Mouse (Mus musculus) adrenal gland, postnatal 4 days (tissue): ENCODE measurements around the gene Itih4. TPM values are rescaled to one million over a fixed set of nuclear protein-coding genes. Genes with fewer than 3 reads are reported as not detected.

ENCODE experiments used
- DNase-seq, 2 experiments: peaks; one replicate each; pipeline ENCODE4 v3.0.0; 2021 to 2022; ENCODE audit warnings: low spot score in 2 of 2, mixed read lengths in 2 of 2
- total RNA-seq, 2 experiments: library from RNA; stranded (reverse); gene quantifications; 2 replicates each; pipeline ENCODE4 v1.2.3; 2021

Gene Itih4
- total RNA-seq, 2 experiments from 2014 or later: 4.4 to 173 TPM

GRCm38 (mm10) chr14:30878958-30879571, 7.2 kb upstream of the Itih4 start, which contains the start of gene Mustn1:
Mustn1 (plus strand) TSS chr14:30879200.
- no peak for DNase-seq

DNA sequence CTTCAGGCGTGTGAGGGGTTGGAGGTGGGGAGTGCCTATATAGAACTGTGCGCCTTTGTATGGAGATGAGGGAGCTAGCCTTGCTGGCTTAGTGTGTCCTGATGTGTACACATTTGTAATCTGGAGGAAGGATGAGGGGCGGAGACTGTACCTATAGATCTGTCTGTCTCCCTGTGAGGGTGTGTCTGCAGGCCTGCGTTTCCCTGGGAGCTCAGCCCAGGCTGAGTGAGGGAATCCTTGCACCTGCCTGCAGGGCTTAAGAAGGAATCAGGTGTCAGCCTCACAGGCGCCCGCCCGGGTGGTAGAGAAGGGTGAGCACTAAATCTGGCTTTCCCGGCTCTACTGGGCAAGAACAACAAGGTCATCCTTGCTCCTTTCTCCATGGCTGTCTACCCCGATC, 6.5 kb upstream of the Itih4 start:
- no peak for DNase-seq

DNA sequence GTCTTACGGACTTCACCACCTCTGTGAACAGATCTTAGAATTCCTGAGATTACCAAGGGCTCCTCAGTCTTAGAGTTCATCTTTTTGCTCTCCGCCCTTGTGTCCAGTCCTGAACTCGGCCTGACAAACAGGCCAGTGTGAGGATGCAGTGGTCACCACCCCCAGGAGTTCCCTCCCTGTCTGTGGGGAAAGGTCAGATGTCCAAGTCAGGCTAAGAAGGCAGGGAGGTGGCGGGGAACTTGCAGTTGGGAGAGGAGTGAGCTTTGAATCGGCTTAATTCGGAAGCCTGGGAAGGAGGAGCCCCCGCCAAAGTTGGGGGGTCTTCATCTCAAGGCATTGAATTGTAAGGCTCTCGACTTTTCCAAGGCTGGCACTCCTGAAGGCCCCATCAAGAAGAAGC, 6.0 kb upstream of the Itih4 start:
- DNase-seq: no peak

DNA sequence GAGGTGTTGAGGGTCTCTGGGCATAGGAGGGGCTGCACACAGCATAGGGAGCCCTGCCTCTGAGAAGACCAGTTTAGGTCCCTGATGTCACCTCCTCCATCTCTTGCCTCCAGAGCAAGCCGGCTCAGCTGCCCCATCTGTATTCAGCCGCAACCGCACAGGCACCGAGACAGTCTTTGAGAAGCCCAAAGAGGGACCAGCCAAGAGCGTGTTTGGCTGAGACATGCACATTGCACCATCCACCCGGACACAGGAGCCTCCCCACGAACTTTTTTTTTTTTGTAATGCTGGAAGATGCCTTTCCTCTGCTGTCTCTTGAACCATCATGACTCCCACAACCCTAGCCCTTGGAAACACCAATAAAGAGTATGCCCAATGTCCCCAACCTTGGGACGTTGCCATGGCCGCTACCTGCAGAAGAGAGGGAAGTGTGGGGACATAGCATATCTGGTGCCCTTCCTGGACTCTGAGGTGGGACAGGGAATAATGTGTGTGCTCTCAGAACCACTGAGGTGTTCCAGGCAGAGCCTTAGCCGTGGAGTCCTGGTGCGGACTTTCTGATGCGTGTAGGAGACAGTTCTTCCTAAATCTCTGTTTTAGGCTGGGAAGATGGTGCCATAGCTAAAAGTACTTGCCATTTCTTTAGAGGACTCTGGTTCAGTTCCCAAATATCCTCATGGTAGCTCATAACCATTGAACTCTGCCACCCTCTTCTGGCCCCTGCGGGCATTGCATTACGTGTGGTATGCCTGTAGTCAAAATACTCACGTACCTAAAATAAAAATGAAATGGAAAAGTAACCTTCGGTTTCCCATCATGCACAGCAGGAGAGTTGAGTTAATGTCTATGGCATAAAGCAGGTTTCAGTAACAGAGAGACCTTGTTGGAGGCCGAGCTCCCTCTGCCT, 5.2 kb upstream of the Itih4 start:
- no peak for DNase-seq

DNA sequence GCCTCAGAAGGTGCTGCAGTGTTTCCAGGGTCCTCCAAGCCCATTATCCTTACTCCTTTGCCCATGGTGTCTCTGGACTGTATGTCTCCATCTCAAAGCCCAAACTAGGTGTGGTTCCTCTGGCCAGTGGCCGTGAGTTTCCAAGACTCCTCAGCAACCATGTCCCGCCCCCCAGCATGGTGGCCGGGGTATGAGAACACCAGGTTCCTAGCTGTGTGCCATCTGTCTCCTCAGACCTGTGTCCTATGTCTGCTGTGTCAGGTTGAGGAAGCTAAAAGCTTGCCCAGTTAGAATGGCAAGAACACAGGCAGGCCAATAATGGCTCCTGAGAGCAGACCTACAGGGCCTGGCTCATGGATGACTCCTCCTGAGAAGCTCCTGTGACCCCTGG, 4.6 kb upstream of the Itih4 start:
- no peak for DNase-seq

- DNase-seq: no peak
Measured at GRCm38 (mm10) chr14:30885298-30885697, 978 bp upstream of the Itih4 start.

- DNase-seq: peak in 1 of 2 experiments; percentile 47
Measured at GRCm38 (mm10) chr14:30888271-30888732, 2.0 kb downstream of the Itih4 start.

DNA sequence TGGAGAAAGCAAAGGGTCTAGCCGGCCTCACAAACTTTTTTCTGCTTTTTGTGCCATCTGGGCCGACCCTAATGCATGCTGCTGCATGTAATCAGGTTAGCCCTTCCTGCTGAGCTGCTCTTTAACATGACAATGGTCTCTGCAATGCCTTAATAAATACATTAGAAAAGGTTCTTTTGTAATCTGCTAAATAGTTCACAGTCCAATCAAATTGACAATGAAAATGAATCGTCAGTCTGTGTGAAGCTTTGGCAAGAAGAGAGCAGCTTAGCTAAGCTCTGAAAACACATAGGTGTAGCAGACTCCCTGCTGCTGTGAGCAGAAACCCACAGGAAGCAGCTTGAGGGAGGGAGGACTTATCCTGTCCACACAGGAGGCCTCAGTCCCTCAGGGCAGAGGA, 13.7 kb downstream of the Itih4 start:
- no peak for DNase-seq

DNA sequence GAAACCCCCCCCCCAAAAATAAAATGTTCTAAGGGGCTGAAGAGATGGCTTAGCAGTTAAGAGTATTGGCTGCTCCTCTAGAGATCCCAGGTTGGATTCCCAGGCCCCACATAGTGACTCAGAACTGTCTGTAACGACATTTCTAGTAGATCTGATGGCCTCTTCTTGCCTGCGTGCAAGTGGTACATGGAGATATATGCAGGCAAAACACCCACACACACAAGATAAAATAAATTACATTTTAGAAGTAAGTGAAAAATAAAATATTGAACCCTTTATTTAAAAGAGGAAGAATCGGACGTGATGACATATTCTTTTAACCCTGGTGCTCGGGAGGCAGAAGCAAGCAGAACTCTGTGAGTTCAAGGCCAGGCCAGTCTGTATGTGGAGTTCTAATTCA, 16.4 kb downstream of the Itih4 start:
- no peak for DNase-seq

GRCm38 (mm10) chr14:30903036-30903435, 16.8 kb downstream of the Itih4 start:
- DNase-seq: no peak

DNA sequence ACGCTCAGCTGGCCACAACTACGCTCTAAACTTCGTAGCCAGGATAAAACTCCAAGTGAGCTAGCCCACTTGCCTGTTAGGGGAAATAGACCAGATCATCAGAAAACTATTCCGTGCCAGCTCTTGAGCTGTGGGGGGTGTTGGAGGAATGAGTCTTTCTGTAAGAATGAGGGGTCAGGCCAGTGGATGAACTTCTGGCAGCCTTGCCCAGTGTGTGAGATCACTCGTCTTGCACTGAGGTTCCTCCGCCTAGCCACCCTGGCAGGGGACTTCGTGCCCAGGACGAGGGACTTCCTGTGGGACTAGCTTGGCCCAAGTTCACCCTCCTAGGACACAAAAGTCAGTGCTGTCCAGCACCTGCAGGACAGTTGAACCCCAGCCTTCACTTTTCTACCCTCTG, 18.0 kb downstream of the Itih4 start:
- DNase-seq: no peak

DNA sequence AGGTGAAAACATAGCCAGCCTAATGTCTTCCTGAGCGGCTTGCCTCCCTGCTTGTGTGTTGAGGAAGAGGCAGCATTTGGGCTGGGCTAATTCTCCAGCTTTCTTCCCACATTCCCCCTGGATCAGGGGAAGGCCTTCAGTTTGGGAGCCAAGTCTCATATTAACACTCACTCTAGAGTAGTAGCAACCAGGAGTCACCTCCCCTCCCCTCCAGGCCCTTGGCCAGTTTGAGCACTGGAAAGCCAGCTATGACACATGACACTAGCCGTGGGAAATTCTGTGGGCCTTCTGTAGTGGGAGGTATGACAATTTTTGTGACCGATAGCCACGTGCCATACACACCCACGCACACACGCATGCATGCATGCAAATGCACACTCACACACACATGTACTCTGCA, 19.7 kb downstream of the Itih4 start:
- DNase-seq: no peak

- DNase-seq: no peak
Measured at GRCm38 (mm10) chr14:30907814-30908265, 21.6 kb downstream of the Itih4 start.

DNA sequence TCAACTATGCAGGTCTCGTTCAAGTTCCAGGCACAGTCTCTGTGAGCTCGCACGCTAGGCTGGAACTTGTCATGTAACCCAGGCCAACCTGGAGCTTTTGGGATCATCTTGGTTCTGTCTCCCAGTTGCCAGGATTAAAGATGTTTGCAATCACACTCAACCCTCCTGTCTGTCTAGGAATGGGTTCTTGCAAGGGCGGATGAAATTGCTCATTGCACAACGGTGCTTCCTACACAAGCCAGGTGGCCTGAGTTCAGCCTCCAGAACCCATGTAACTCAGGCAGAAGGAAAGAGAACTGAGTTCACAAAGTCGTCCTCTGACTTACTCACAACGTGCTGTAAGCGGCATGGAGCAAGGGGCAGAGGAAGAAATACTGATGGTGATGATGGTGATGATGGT, 24.9 kb downstream of the Itih4 start:
- no peak for DNase-seq

- DNase-seq: no peak
Measured at GRCm38 (mm10) chr14:30912641-30913040, 26.4 kb downstream of the Itih4 start.

DNA sequence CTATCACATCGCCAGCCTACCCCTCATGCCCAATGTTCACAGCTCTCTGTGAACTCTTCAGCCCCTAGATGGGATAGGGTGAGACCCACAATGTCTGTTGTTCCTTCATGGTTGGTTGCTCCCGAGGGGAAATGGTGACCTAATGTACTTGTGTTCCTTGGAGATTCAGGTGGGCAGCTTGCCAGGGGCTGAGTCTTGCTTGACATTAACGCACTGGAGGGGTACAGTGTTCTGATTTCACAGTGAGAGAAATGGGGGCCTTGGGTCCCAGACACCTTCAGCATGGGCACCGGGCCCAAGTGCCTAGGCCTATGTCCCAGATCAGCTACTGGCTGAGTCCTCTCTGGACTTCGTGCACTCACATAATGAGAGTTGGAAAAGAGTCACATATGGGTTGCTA, 27.1 kb downstream of the Itih4 start:
- DNase-seq: no peak

- no peak for DNase-seq
Measured at GRCm38 (mm10) chr14:30916516-30916915, 30.2 kb downstream of the Itih4 start.

- DNase-seq: no peak
Measured at GRCm38 (mm10) chr14:30922053-30922670, 35.9 kb downstream of the Itih4 start.

- no peak for DNase-seq
Measured at GRCm38 (mm10) chr14:30923375-30924105, 37.3 kb downstream of the Itih4 start, which contains the start of gene Itih3. Itih3 (minus strand) TSS chr14:30923760.

- no peak for DNase-seq
Measured at GRCm38 (mm10) chr14:30925492-30925891, 39.2 kb downstream of the Itih4 start.

GRCm38 (mm10) chr14:30930386-30930785, 44.1 kb downstream of the Itih4 start:
- no peak for DNase-seq
